Mouse (Mus musculus): ENCODE data around the gene Itk. TPM values are rescaled to one million over a fixed set of nuclear protein-coding genes. Genes with fewer than 3 reads are reported as not detected.

Gene Itk
- polyA plus RNA-seq, 1 experiment from 2014 or later: 0.03 TPM

GRCm38 (mm10) chr11:46393413-46393812 lies 4.1 kb upstream of the Itk start:
- ChIA-PET POLR2A (no interaction called here), CTCF (no interaction called here)
- DNase-seq (ENCODE audit: low read depth, low spot score) (no peak), ATAC-seq (no peak)
- H3K27me3 ChIP-seq: peaks cover 9% of the 10 kb centered on the region
- in situ Hi-C loops (cut with MboI; ENCODE audit: low pct_unique_long_range_greater_than_20kb): no loop called here
- TF ChIP-seq CTCF (IDR thresholded peaks at IDR 0.05): no peak

GRCm38 (mm10) chr11:46392890-46393289 lies 3.6 kb upstream of the Itk start:
- no peak for TF ChIP-seq CTCF (IDR thresholded peaks at IDR 0.05)
- ATAC-seq (no peak), DNase-seq (ENCODE audit: low read depth, low spot score) (no peak)
- peaks cover 9% of the 10 kb centered on the region for H3K27me3 ChIP-seq
- POLR2A ChIA-PET: no interaction called here
- in situ Hi-C loops (cut with MboI; ENCODE audit: low pct_unique_long_range_greater_than_20kb): no loop called here
- CTCF ChIA-PET: no interaction called here

GRCm38 (mm10) chr11:46390621-46391020 lies 1.3 kb upstream of the Itk start:
- TF ChIP-seq CTCF (IDR thresholded peaks at IDR 0.05): no peak
- ChIA-PET CTCF (no interaction called here), POLR2A (no interaction called here)
- ATAC-seq (no peak), DNase-seq (ENCODE audit: low read depth, low spot score) (no peak)
- peaks cover 6% of the 10 kb centered on the region for H3K27me3 ChIP-seq
- in situ Hi-C loops (cut with MboI; ENCODE audit: low pct_unique_long_range_greater_than_20kb): no loop called here

GRCm38 (mm10) chr11:46388438-46388837 lies 877 bp downstream of the Itk start:
- CTCF ChIA-PET: no interaction called here
- in situ Hi-C loops (cut with MboI; ENCODE audit: low pct_unique_long_range_greater_than_20kb): no loop called here
- POLR2A ChIA-PET: interaction anchor here (0.6 kb wide), 1 partner anchor 342 kb away, joined by 5 read pairs; no protein-coding TSS in a partner anchor
- no peak for ATAC-seq
- H3K27me3 ChIP-seq: peaks cover 7% of the 10 kb centered on the region
- TF ChIP-seq CTCF (IDR thresholded peaks at IDR 0.05): no peak
- DNase-seq (ENCODE audit: low read depth, low spot score): no peak

GRCm38 (mm10) chr11:46387061-46387460 lies 2.3 kb downstream of the Itk start:
- ATAC-seq (no peak), DNase-seq (ENCODE audit: low read depth, low spot score) (no peak)
- ChIA-PET POLR2A (no interaction called here), CTCF (interaction anchor here (0.9 kb wide), 1 partner anchor 20 kb away, joined by 3 read pairs; no protein-coding TSS in a partner anchor)
- no peak for TF ChIP-seq CTCF (IDR thresholded peaks at IDR 0.05)
- H3K27me3 ChIP-seq: peaks cover 12% of the 10 kb centered on the region
- in situ Hi-C loops (cut with MboI; ENCODE audit: low pct_unique_long_range_greater_than_20kb): no loop called here

GRCm38 (mm10) chr11:46386556-46386955 lies 2.8 kb downstream of the Itk start:
- peaks cover 12% of the 10 kb centered on the region for H3K27me3 ChIP-seq
- ChIA-PET CTCF (no interaction called here), POLR2A (no interaction called here)
- no peak for ATAC-seq
- in situ Hi-C loops (cut with MboI; ENCODE audit: low pct_unique_long_range_greater_than_20kb): no loop called here
- TF ChIP-seq CTCF (IDR thresholded peaks at IDR 0.05): no peak
- no peak for DNase-seq (ENCODE audit: low read depth, low spot score)

- in situ Hi-C loops (cut with MboI; ENCODE audit: low pct_unique_long_range_greater_than_20kb): no loop called here
- H3K27me3 ChIP-seq: peaks cover 16% of the 10 kb centered on the region
- no peak for TF ChIP-seq CTCF (IDR thresholded peaks at IDR 0.05)
- CTCF ChIA-PET: interaction anchor here (1.1 kb wide), 1 partner anchor 15 kb away, joined by 3 read pairs; no protein-coding TSS in a partner anchor
- DNase-seq (ENCODE audit: low read depth, low spot score) (no peak), ATAC-seq (no peak)
- POLR2A ChIA-PET: interaction anchor here (0.6 kb wide), 1 partner anchor 72 kb away, joined by 3 read pairs; no protein-coding TSS in a partner anchor
These were observed 4.4 kb downstream of the Itk start for GRCm38 (mm10) chr11:46384925-46385324.

GRCm38 (mm10) chr11:46382466-46382865 lies 6.8 kb downstream of the Itk start:
- ChIA-PET POLR2A (no interaction called here), CTCF (no interaction called here)
- TF ChIP-seq CTCF (IDR thresholded peaks at IDR 0.05): no peak
- H3K27me3 ChIP-seq: peaks cover 13% of the 10 kb centered on the region
- in situ Hi-C loops (cut with MboI; ENCODE audit: low pct_unique_long_range_greater_than_20kb): no loop called here
- no peak for DNase-seq (ENCODE audit: low read depth, low spot score)
- no peak for ATAC-seq

GRCm38 (mm10) chr11:46380097-46380675 lies 9.1 kb downstream of the Itk start:
- ChIA-PET POLR2A (no interaction called here), CTCF (no interaction called here)
- H3K27me3 ChIP-seq: peaks cover 13% of the 10 kb centered on the region
- no peak for DNase-seq (ENCODE audit: low read depth, low spot score)
- in situ Hi-C loops (cut with MboI; ENCODE audit: low pct_unique_long_range_greater_than_20kb): no loop called here
- ATAC-seq: no peak
- TF ChIP-seq CTCF (IDR thresholded peaks at IDR 0.05): no peak

GRCm38 (mm10) chr11:46377819-46378782 lies 11.2 kb downstream of the Itk start:
- no peak for ATAC-seq
- in situ Hi-C loops (cut with MboI; ENCODE audit: low pct_unique_long_range_greater_than_20kb): no loop called here
- no peak for TF ChIP-seq CTCF (IDR thresholded peaks at IDR 0.05)
- DNase-seq (ENCODE audit: low read depth, low spot score): no peak
- H3K27me3 ChIP-seq: peaks cover 6% of the 10 kb centered on the region
- ChIA-PET POLR2A (no interaction called here), CTCF (no interaction called here)

- ATAC-seq (no peak), DNase-seq (ENCODE audit: low read depth, low spot score) (no peak)
- peaks cover 4% of the 10 kb centered on the region for H3K27me3 ChIP-seq
- ChIA-PET POLR2A (no interaction called here), CTCF (no interaction called here)
- in situ Hi-C loops (cut with MboI; ENCODE audit: low pct_unique_long_range_greater_than_20kb): no loop called here
- no peak for TF ChIP-seq CTCF (IDR thresholded peaks at IDR 0.05)
These were observed 12.0 kb downstream of the Itk start for GRCm38 (mm10) chr11:46377316-46377715.
